Mouse (Mus musculus) liver, embryonic 12.5 days (tissue): ENCODE measurements around the gene Nrxn3. TPM values are rescaled to one million over a fixed set of nuclear protein-coding genes. Genes with fewer than 3 reads are reported as not detected.

Experiments used
- ATAC-seq: fragments of 200-750 bp; cut with Nextera tagmentation; 2 replicates; pipeline ENCODE4 v1.8.0; 2017; ENCODE audit warnings: moderate number of reproducible peaks, mild to moderate bottlenecking, moderate library complexity
- H3K27ac ChIP-seq: fragments of 300-500 bp; sonication (generic); 2 replicates; pipeline ENCODE4 v1.5.1; 2016; ENCODE audit warnings: mild to moderate bottlenecking
- H3K27me3 ChIP-seq: fragments of 300-500 bp; sonication (generic); replicated peaks from 2 replicates; pipeline ENCODE4 v1.6.1; 2016; ENCODE audit warnings: mild to moderate bottlenecking, moderate library complexity
- H3K36me3 ChIP-seq: fragments of 300-500 bp; sonication (generic); 2 replicates; pipeline ENCODE4 v1.6.1; 2016; ENCODE audit warnings: mild to moderate bottlenecking, moderate library complexity
- H3K4me1 ChIP-seq: fragments of 300-500 bp; sonication (generic); 2 replicates; pipeline ENCODE4 v1.6.1; 2016
- H3K4me2 ChIP-seq: fragments of 300-500 bp; sonication (generic); 2 replicates; pipeline ENCODE4 v1.6.1; 2016; ENCODE audit warnings: mild to moderate bottlenecking, moderate library complexity
- H3K4me3 ChIP-seq: fragments of 300-500 bp; sonication (generic); 2 replicates; pipeline ENCODE4 v1.5.1; 2016; ENCODE audit warnings: mild to moderate bottlenecking, moderate library complexity
- H3K9ac ChIP-seq: fragments of 300-500 bp; sonication (generic); 2 replicates; pipeline ENCODE4 v1.6.1; 2016; ENCODE audit warnings: mild to moderate bottlenecking, moderate library complexity
- H3K9me3 ChIP-seq: fragments of 300-500 bp; sonication (generic); replicated peaks from 2 replicates; pipeline ENCODE4 v1.6.1; 2016; ENCODE audit warnings: mild to moderate bottlenecking, moderate library complexity
- WGBS: fragments of 180-500 bp; shearing (Covaris S2); methylation state at CpG from one replicate; pipeline ENCODE4 v1.1.7; 2016; ENCODE audit not compliant: insufficient replicate concordance; 5-methylcytosine and 5-hydroxymethylcytosine counted together
- polyA plus RNA-seq: library from polyadenylated mRNA; unstranded; fragments of >200 nt; fragmentation: Nextera tagmentation; extraction: Ambion mirVana; gene quantifications from 2 replicates; pipeline ENCODE4 v1.2.1, GENCODE M21; 2016

Nrxn3 gene
- polyA plus RNA-seq, 1 experiment from 2014 or later = 1.4 TPM

DNA sequence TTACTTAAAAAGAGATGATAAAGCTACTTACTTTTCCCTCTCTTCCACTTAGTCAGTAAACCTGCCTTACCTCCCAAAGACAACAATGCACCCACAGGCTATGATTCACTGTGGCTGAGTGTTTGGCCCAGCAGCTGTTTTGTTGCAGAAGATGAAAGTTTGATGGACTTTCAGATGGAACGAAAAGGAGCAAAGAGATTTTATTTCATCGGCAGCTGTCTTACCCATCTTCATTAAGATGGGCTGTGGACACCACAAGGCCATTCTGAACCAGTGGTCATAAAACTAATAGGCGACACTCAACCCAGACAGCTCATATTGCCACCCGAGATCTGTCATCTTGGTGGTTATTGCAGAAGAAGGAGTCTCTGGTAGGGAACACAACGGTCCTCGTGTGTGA, 1108.6 kb downstream of the Nrxn3 start:
- Histone ChIP-seq H3K4me1 (no peaks in the 10 kb centered on the region), H3K27me3 (no peaks in the 10 kb centered on the region), H3K9ac (no peak overlapping the region), H3K9me3 (no peaks in the 10 kb centered on the region), H3K36me3 (no peaks in the 10 kb centered on the region), H3K4me2 (no peak overlapping the region), H3K27ac (no peak overlapping the region), H3K4me3 (no peak overlapping the region)
- 71% methylated on average over 6 of the region's 6 CpGs for WGBS
- no peak for ATAC-seq

DNA sequence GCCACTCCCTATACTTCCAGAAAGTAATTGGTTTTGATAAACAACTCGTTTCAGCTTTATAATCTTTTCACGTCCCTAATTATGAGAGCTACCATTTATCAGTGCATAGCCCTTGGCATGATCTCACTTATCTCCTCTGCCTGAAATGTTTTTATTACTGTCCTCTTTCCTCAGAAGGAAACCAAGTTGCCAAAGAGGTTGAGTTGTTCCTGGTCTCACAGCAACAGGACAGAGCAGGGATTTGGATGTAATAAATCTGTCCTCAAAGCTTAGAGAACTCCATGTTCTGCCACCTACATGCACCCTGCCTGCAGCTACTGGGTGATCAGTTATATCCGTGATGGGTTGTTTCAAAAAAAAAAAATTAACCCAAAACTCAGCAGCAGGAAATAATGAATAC, 1113.6 kb downstream of the Nrxn3 start:
- no peak overlapping the region for H3K27ac ChIP-seq
- no peaks in the 10 kb centered on the region for H3K36me3 ChIP-seq
- H3K4me1 ChIP-seq = no peaks in the 10 kb centered on the region
- H3K9ac ChIP-seq = no peak overlapping the region
- H3K27me3 ChIP-seq = no peaks in the 10 kb centered on the region
- H3K4me2 ChIP-seq = no peak overlapping the region
- WGBS = 34% methylated on average over 3 of the region's 3 CpGs
- no peak overlapping the region for H3K4me3 ChIP-seq
- no peak for ATAC-seq
- no peaks in the 10 kb centered on the region for H3K9me3 ChIP-seq

DNA sequence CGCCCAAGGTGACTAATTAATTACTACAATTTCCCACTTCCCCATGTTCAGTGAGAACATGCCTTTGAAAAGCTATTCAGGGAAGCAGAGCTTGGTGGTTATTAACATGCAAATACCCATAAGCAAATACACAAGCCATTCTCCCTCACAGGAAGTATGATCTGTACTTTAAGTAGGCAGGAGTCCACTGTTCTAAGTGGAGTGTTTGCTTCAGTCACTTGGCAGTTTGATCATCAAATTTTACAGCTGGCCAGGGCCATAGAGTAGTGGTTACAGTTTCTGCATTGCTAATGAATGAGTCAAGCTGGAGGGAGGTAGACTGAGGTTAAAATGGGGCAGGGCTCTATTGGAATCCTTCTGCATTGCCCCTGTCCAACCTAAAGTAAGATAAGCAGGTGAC, 1120.2 kb downstream of the Nrxn3 start:
- Histone ChIP-seq H3K9ac (no peak overlapping the region), H3K4me1 (no peaks in the 10 kb centered on the region), H3K4me2 (no peak overlapping the region), H3K36me3 (no peaks in the 10 kb centered on the region), H3K4me3 (no peak overlapping the region), H3K27ac (no peak overlapping the region), H3K27me3 (no peaks in the 10 kb centered on the region), H3K9me3 (no peaks in the 10 kb centered on the region)
- ATAC-seq = no peak
- WGBS = 68% methylated on average over 1 of the region's 1 CpGs

DNA sequence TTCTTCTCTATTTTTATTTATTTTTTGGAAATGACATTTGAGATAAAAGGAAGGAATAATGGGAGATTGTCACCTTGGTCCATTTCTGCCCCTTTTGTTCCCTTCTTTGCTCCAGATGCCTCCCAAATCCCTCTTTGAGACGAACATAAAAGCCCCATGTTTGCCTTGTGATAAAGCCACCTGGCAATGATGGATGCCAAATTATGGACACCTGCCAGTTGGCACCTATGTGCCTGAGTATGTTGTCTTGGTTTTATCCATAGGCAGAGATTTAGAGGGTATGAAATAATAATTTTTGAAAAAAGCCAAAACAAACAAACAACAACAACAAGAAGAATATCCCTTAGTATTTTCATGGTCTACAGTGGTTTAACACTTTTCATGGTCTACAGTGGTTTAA, 1125.4 kb downstream of the Nrxn3 start:
- 44% methylated on average over 1 of the region's 1 CpGs for WGBS
- no peaks in the 10 kb centered on the region for H3K9me3 ChIP-seq
- no peaks in the 10 kb centered on the region for H3K36me3 ChIP-seq
- H3K4me1 ChIP-seq = no peaks in the 10 kb centered on the region
- no peak overlapping the region for H3K9ac ChIP-seq
- H3K4me2 ChIP-seq = no peak overlapping the region
- H3K27me3 ChIP-seq = no peaks in the 10 kb centered on the region
- no peak for ATAC-seq
- no peak overlapping the region for H3K27ac ChIP-seq
- H3K4me3 ChIP-seq = no peak overlapping the region

DNA sequence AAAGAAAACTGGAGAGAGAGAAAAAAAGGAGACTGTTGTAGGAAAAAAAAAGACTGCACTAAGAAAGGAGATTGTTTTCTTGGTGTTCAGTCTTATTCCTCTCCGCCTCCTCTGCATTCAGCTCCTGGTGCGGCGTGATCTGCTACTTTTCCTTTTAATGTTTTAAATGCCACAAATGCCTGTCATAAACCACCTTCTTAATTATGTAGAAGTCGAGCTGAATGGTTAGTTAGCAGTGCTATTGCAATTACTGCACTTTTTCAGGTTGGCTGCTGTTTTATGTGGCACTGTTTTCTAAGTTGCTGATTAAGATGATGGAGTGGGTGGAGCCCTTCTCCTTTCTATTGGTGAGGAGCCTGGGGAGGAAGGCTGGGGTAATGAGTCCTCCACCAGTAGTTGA, 1131.7 kb downstream of the Nrxn3 start:
- H3K9ac ChIP-seq = no peak overlapping the region
- H3K27me3 ChIP-seq = no peaks in the 10 kb centered on the region
- 46% methylated on average over 4 of the region's 4 CpGs for WGBS
- no peak for ATAC-seq
- H3K4me2 ChIP-seq = no peak overlapping the region
- H3K4me3 ChIP-seq = no peak overlapping the region
- H3K4me1 ChIP-seq = no peaks in the 10 kb centered on the region
- H3K27ac ChIP-seq = no peak overlapping the region
- H3K36me3 ChIP-seq = no peaks in the 10 kb centered on the region
- H3K9me3 ChIP-seq = no peaks in the 10 kb centered on the region

DNA sequence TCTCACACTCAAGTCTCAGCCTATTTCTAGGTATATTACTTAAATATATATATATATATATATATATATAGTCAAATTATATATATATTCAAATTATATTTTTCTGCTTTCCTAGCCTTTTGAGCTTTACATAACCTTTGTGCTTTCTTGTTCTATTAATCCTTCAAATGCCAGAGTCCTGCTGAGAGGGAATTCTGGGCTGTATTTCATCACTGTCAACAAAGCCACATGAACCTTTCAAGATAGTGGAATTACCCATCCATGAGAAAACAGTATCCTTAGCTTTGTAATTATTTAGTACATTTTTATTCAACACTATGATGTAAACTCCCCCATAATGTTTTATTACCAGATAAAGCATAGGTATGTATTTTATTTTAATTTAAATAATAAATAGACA, 1144.4 kb downstream of the Nrxn3 start:
- Histone ChIP-seq H3K4me1 (no peaks in the 10 kb centered on the region), H3K9ac (no peak overlapping the region), H3K9me3 (no peaks in the 10 kb centered on the region), H3K4me3 (no peak overlapping the region), H3K27ac (no peak overlapping the region), H3K4me2 (no peak overlapping the region), H3K27me3 (no peaks in the 10 kb centered on the region), H3K36me3 (no peaks in the 10 kb centered on the region)
- no peak for ATAC-seq

DNA sequence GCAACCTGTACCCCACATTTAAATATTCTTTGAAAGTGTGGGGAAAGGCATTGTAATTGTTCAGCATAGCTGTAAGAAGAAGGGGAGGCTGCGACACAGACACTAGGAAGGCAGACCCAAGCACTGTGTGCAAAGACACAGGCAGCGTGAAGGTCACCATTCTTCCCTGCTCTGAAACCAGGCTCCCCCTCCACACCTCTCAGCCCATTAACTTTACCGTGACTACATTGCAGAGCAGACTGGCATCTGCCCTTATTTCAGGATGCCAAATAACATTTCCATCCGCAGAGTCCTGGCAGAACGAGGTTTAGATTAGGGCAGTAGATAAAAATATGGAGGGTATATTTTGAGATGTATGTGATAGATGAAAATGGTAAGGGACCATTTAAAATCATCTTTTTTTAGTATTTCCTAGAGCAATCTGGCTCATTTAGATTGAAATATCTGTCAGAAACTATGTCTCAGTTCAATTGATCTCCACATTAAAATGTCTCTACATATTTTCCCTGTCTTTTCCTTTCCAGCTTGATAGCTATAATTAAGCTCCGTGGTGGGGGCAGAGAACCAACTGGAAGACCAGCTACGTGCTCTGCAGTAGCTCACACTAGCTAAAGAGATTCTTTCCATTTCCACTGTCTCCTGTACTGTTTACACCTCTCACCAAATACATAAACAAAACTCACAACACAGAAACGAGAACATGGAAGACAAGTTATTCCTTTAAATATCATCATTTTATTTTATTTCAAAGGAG, 1160.1 kb downstream of the Nrxn3 start:
- no peak overlapping the region for H3K4me3 ChIP-seq
- H3K27me3 ChIP-seq = no peaks in the 10 kb centered on the region
- WGBS = 49% methylated on average over 8 of the region's 8 CpGs
- H3K36me3 ChIP-seq = no peaks in the 10 kb centered on the region
- no peak overlapping the region for H3K9ac ChIP-seq
- no peak overlapping the region for H3K27ac ChIP-seq
- no peak overlapping the region for H3K4me2 ChIP-seq
- no peak for ATAC-seq
- no peaks in the 10 kb centered on the region for H3K4me1 ChIP-seq
- H3K9me3 ChIP-seq = no peaks in the 10 kb centered on the region

DNA sequence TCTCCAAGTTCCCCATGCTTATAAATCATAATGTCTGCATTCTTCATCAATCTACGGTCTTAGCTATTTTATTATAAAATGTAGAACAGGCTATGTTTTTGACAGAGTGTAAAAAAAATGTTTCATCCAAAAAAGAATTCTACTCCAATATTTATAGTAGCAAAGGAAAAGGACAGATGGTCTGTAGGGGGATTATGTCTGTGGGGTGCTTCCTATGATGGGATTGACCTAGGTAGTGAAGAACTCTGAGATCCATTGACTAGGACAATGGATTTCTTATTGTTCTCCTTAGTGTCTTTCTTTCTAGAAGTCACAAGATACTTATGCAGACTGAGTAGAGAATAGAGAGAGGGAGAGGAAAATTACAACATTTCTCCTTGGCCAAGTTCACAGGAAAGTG, 1161.9 kb downstream of the Nrxn3 start:
- Histone ChIP-seq H3K9me3 (no peaks in the 10 kb centered on the region), H3K4me1 (no peaks in the 10 kb centered on the region), H3K27ac (no peak overlapping the region), H3K4me3 (no peak overlapping the region), H3K36me3 (no peaks in the 10 kb centered on the region), H3K27me3 (no peaks in the 10 kb centered on the region), H3K9ac (no peak overlapping the region), H3K4me2 (no peak overlapping the region)
- ATAC-seq = no peak
- WGBS = 81% methylated on average over 1 of the region's 1 CpGs

DNA sequence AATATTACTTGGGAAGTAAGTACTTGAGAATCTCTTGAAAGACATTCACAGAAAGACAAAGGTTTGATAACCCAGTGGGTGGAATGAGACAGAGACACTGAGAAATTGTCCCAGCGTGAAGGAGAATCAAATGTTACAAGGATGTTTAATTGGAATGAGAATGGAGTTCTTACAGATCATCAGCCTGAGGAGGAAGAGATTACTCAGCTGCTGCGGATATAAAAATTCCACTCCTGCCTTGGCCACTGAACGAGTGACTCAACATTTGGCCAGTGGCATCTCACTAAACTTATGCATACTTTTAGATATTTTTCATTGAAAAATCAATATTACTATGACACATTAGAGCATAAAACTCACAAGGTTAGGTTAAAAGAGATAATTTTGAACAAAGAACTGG, 1166.0 kb downstream of the Nrxn3 start:
- WGBS = 75% methylated on average over 3 of the region's 3 CpGs
- no peak overlapping the region for H3K4me2 ChIP-seq

DNA sequence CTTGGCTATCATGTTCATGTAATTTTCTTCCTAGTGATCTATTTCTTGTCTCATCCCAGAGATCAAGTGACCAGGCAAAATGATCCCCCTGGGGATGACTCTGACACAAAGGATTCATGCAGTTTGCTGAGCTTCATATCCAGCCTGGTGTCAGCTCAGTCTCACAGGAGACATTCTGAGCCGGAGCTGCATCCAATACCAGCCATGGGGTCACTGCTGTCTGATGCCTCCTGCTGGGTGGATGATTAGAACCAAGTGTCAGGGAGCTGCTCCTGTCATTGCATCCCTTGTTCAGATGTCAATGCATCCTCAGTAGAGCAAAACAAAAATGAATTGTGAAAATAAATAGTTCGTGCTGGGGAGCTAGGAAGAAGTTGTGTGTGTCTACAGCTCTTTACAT, 1174.2 kb downstream of the Nrxn3 start:
- H3K4me1 ChIP-seq = no peaks in the 10 kb centered on the region
- ATAC-seq = no peak
- H3K4me3 ChIP-seq = no peak overlapping the region
- 34% methylated on average over 2 of the region's 2 CpGs for WGBS
- H3K36me3 ChIP-seq = no peaks in the 10 kb centered on the region
- no peaks in the 10 kb centered on the region for H3K9me3 ChIP-seq
- H3K27me3 ChIP-seq = no peaks in the 10 kb centered on the region
- H3K4me2 ChIP-seq = no peak overlapping the region
- H3K9ac ChIP-seq = no peak overlapping the region
- no peak overlapping the region for H3K27ac ChIP-seq

More for the DNA sequence above, 1166.0 kb downstream of the Nrxn3 start:
- ATAC-seq = no peak
- no peak overlapping the region for H3K4me3 ChIP-seq
- H3K27me3 ChIP-seq = no peaks in the 10 kb centered on the region
- no peaks in the 10 kb centered on the region for H3K9me3 ChIP-seq
- H3K4me1 ChIP-seq = no peaks in the 10 kb centered on the region
- H3K9ac ChIP-seq = no peak overlapping the region
- no peaks in the 10 kb centered on the region for H3K36me3 ChIP-seq
- H3K27ac ChIP-seq = no peak overlapping the region

DNA sequence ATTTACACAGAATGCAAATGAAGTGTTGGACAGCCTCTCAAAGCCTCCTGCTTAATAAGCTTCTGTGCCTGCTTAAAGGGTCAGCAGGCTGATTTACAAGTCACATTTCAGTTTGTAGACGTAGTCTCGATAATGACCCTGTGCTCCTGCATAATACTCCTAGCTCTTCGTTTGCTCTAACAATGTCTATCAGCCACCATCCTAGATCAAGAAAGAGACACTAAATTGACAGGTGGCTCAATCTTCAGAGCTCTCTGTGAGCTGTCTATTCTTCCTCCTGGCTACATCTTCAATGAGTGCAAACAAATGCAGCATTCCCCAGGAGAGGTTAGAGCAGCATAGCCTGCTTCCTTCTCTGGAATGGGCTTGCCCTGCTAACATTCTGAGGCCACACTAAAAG, 1186.9 kb downstream of the Nrxn3 start:
- Histone ChIP-seq H3K4me2 (no peak overlapping the region), H3K9me3 (no peaks in the 10 kb centered on the region), H3K4me3 (no peak overlapping the region), H3K36me3 (no peaks in the 10 kb centered on the region), H3K9ac (no peak overlapping the region), H3K4me1 (no peaks in the 10 kb centered on the region), H3K27ac (no peak overlapping the region), H3K27me3 (no peaks in the 10 kb centered on the region)
- 67% methylated on average over 3 of the region's 3 CpGs for WGBS
- no peak for ATAC-seq

DNA sequence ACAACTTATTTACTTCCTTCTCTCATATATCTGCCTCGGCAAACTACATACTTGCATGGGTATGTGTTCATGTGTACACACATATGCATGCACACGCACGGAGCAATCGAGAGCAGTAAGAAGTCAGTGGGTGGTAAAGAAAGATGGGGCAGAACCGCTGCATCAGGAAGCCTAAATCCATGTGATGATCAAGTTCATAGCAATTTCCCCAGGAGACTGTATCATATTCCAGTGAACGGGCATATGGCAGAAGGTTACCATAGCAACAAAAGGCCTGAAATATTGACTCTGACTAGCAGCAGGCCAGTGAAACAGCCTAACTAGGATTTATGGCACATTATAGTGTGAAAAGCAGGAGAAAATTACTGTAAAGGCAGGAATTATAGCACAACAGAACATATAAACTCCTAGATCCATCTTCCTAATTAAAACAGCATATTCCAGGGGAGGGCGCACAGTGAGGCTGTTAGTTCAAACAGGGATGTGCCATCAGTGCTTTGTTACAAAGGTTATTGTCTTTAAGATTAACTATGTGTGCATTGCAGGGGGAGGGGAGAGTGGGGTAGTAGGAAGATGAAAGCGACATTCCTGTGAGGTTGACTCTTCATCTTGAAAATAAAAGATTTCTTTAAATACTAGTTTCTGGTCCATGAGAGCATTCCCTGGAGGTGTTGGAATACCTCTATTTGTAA, 1195.6 kb downstream of the Nrxn3 start:
- Histone ChIP-seq H3K27me3 (no peaks in the 10 kb centered on the region), H3K4me1 (no peaks in the 10 kb centered on the region), H3K4me2 (no peak overlapping the region), H3K9ac (no peak overlapping the region), H3K27ac (no peak overlapping the region), H3K9me3 (no peaks in the 10 kb centered on the region), H3K36me3 (no peaks in the 10 kb centered on the region), H3K4me3 (no peak overlapping the region)
- WGBS = 80% methylated on average over 8 of the region's 8 CpGs
- no peak for ATAC-seq

DNA sequence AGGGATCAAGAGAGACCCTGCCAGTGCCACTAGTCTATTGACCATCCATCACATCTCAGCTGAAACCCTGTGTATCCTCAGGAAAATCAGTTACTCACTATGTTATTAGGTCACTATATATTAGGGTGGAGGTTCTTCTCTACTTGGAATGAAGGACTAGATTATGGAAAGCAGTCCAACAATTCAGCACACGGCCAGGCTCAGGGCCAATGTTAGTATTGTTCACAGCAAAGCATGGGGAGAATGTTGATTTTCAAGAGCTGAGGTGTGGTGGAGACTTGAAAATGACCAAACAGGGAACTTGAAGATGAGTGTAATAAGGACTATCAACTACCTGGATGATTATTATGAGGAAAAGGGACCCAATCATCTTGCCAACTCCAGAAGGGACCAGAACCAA, 1209.7 kb downstream of the Nrxn3 start:
- Histone ChIP-seq H3K36me3 (no peaks in the 10 kb centered on the region), H3K27ac (no peak overlapping the region), H3K4me1 (no peaks in the 10 kb centered on the region), H3K9ac (no peak overlapping the region), H3K4me2 (no peak overlapping the region), H3K9me3 (no peaks in the 10 kb centered on the region), H3K4me3 (no peak overlapping the region), H3K27me3 (no peaks in the 10 kb centered on the region)
- no peak for ATAC-seq
- WGBS = 82% methylated on average over 1 of the region's 1 CpGs
